Mouse (Mus musculus) right cerebral cortex, postnatal 10 days (tissue): ENCODE measurements around the gene Tnip1.

Experiments used
- DNase-seq, 2 experiments: peaks; one replicate each; pipeline ENCODE4 v3.0.0; 2021; ENCODE audit warnings: low spot score in 2 of 2

The Tnip1 gene

GRCm38 (mm10) chr11:54932540-54932939 is 30.2 kb downstream of the Tnip1 start:
- DNase-seq: no peak

GRCm38 (mm10) chr11:54931405-54932093 is 31.2 kb downstream of the Tnip1 start:
- peak in 1 of 2 experiments; percentile 58 for DNase-seq

GRCm38 (mm10) chr11:54930318-54930979 is 32.3 kb downstream of the Tnip1 start:
- peak; percentile 41 to 67 for DNase-seq

- no peak for DNase-seq
Observed at GRCm38 (mm10) chr11:54929744-54930143, 33.0 kb downstream of the Tnip1 start.

GRCm38 (mm10) chr11:54929290-54929689 is 33.4 kb downstream of the Tnip1 start:
- no peak for DNase-seq

- no peak for DNase-seq
Observed at GRCm38 (mm10) chr11:54928886-54929285, 33.8 kb downstream of the Tnip1 start.

- no peak for DNase-seq
Observed at GRCm38 (mm10) chr11:54928219-54928618, 34.5 kb downstream of the Tnip1 start.

- DNase-seq: peak in 1 of 2 experiments; percentile 68
Observed at GRCm38 (mm10) chr11:54927346-54928140, 35.2 kb downstream of the Tnip1 start.

GRCm38 (mm10) chr11:54924145-54924544 is 38.6 kb downstream of the Tnip1 start:
- DNase-seq: no peak

GRCm38 (mm10) chr11:54922488-54922887 is 40.2 kb downstream of the Tnip1 start:
- no peak for DNase-seq

GRCm38 (mm10) chr11:54921798-54922197 is 40.9 kb downstream of the Tnip1 start:
- DNase-seq: no peak

- DNase-seq: no peak
Observed at GRCm38 (mm10) chr11:54920973-54921580, 41.6 kb downstream of the Tnip1 start.

GRCm38 (mm10) chr11:54920127-54920972 is 42.4 kb downstream of the Tnip1 start:
- DNase-seq: no peak

GRCm38 (mm10) chr11:54918273-54918672 is 44.4 kb downstream of the Tnip1 start:
- DNase-seq: no peak

- no peak for DNase-seq
Observed at GRCm38 (mm10) chr11:54917461-54917860, 45.3 kb downstream of the Tnip1 start.

GRCm38 (mm10) chr11:54913841-54914240 is 48.9 kb downstream of the Tnip1 start:
- DNase-seq: no peak

GRCm38 (mm10) chr11:54912503-54913316 is 50.0 kb downstream of the Tnip1 start:
- DNase-seq: no peak

GRCm38 (mm10) chr11:54911671-54912502 is 50.8 kb downstream of the Tnip1 start:
- no peak for DNase-seq

- DNase-seq: no peak
Observed at GRCm38 (mm10) chr11:54911201-54911600, 51.5 kb downstream of the Tnip1 start.
